Mouse (Mus musculus): Measurements from ENCODE around the gene Gck. TPM values are rescaled to one million over a fixed set of nuclear protein-coding genes. Genes with fewer than 3 reads are reported as not detected.

Gene Gck
- polyA plus RNA-seq, 1 experiment = 0.33 TPM

GRCm38 (mm10) chr11:5920323-5920960 lies 29.4 kb downstream of the Gck start:
- H3K27ac ChIP-seq (ENCODE audit: insufficient read depth, low read depth, low read length) = no peak overlapping the region
- 22% methylated on average over 17 of the region's 17 CpGs for WGBS
- TF ChIP-seq CTCF (IDR thresholded peaks at IDR 0.05; ENCODE audit: extremely low read depth, insufficient read length, insufficient replicate concordance, low read depth, low read length) = no peak
- TF ChIP-seq POLR2A (IDR thresholded peaks at IDR 0.05; ENCODE audit: low read depth, low read length) = no peak
- 0 out of 2 replicates have a peak, but pooled peaks cover 2% of the 10 kb centered on the region for H3K4me1 ChIP-seq (ENCODE audit: control insufficient read depth, insufficient read depth, insufficient read length, low read length)
- no peaks in the 10 kb centered on the region for H3K27me3 ChIP-seq (ENCODE audit: control insufficient read depth, insufficient read depth, low read length)
- H3K4me3 ChIP-seq (ENCODE audit: low read depth, low read length) = no peak overlapping the region
- H3K36me3 ChIP-seq (ENCODE audit: control insufficient read depth, insufficient read depth, low read length) = no peaks in the 10 kb centered on the region

DNA sequence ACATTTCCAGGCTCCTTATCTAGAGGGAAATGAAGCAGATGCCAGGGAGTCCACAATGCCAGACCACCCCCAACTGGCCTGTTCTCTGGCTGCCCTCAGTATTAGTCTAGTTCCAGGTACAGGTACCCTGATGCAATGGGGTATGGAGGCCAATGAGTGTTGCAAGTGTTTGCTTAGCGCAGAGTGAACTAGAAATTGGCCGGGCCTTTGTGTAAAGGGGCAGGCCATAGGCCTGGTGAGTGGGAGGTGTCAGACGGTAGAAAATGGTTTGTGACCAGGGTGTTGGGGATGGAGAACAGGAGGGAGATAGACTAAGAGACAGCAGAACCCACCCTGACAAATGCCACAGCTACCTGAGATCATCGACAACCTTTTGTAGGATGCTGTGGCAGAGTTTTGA lies 30.3 kb downstream of the Gck start:
- Histone ChIP-seq H3K36me3 (ENCODE audit: control insufficient read depth, insufficient read depth, low read length) (no peaks in the 10 kb centered on the region), H3K27ac (ENCODE audit: insufficient read depth, low read depth, low read length) (no peak overlapping the region), H3K27me3 (ENCODE audit: control insufficient read depth, insufficient read depth, low read length) (no peaks in the 10 kb centered on the region), H3K4me1 (ENCODE audit: control insufficient read depth, insufficient read depth, insufficient read length, low read length) (0 out of 2 replicates have a peak, but pooled peaks cover 2% of the 10 kb centered on the region), H3K4me3 (ENCODE audit: low read depth, low read length) (no peak overlapping the region)
- TF ChIP-seq CTCF (IDR thresholded peaks at IDR 0.05; ENCODE audit: extremely low read depth, insufficient read length, insufficient replicate concordance, low read depth, low read length) = no peak
- TF ChIP-seq POLR2A (IDR thresholded peaks at IDR 0.05; ENCODE audit: low read depth, low read length) = no peak
- WGBS = 91% methylated on average over 4 of the region's 4 CpGs

DNA sequence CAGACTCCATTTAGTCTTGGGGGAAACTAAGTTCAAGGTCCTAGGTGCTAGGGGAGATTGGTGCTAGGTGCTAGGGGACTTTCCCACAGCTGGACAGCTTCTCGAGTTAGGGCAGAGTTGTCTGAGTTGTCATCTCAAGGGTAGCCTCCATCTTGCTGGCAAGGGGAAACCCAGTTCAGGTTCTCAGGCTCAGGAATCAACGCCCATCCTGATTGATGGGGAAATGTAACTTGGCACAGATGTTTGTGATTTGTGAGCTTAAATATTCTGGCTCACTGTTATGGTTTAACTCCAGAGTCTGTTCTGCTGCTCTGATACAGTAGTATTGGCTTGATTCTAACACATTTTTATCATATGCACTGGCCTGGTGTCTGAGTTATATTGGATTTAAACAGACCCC lies 31.8 kb downstream of the Gck start:
- H3K4me1 ChIP-seq (ENCODE audit: control insufficient read depth, insufficient read depth, insufficient read length, low read length) = 0 out of 2 replicates have a peak, but pooled peaks cover 2% of the 10 kb centered on the region
- no peak overlapping the region for H3K27ac ChIP-seq (ENCODE audit: insufficient read depth, low read depth, low read length)
- no peaks in the 10 kb centered on the region for H3K36me3 ChIP-seq (ENCODE audit: control insufficient read depth, insufficient read depth, low read length)
- H3K27me3 ChIP-seq (ENCODE audit: control insufficient read depth, insufficient read depth, low read length) = no peaks in the 10 kb centered on the region
- WGBS = 65% methylated on average over 2 of the region's 2 CpGs
- H3K4me3 ChIP-seq (ENCODE audit: low read depth, low read length) = no peak overlapping the region
- TF ChIP-seq CTCF (IDR thresholded peaks at IDR 0.05; ENCODE audit: extremely low read depth, insufficient read length, insufficient replicate concordance, low read depth, low read length) (no peak), POLR2A (IDR thresholded peaks at IDR 0.05; ENCODE audit: low read depth, low read length) (no peak)

DNA sequence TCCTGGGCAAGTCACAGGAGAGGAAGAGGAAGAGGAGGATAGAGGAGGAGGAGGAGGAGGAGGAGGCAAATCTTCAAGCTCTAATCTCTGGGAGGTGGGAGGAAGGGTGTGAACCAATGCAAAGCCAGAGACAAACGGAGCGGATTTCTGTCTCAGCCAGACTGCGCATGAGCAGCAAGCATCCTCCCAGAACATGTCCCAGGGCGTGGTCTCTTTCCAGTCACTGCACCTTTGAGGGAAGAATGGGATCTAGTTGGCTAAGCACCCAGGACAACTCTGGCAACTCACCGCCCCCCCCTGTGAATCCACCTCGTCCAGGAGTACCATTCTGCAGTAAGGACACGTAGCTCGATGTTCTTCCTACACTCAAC lies 33.7 kb downstream of the Gck start:
- Histone ChIP-seq H3K36me3 (ENCODE audit: control insufficient read depth, insufficient read depth, low read length) (no peaks in the 10 kb centered on the region), H3K4me1 (ENCODE audit: control insufficient read depth, insufficient read depth, insufficient read length, low read length) (0 out of 2 replicates have a peak, but pooled peaks cover 2% of the 10 kb centered on the region), H3K4me3 (ENCODE audit: low read depth, low read length) (no peak overlapping the region), H3K27me3 (ENCODE audit: control insufficient read depth, insufficient read depth, low read length) (no peaks in the 10 kb centered on the region), H3K27ac (ENCODE audit: insufficient read depth, low read depth, low read length) (no peak overlapping the region)
- WGBS = 56% methylated on average over 8 of the region's 8 CpGs
- TF ChIP-seq CTCF (IDR thresholded peaks at IDR 0.05; ENCODE audit: extremely low read depth, insufficient read length, insufficient replicate concordance, low read depth, low read length) = no peak

DNA sequence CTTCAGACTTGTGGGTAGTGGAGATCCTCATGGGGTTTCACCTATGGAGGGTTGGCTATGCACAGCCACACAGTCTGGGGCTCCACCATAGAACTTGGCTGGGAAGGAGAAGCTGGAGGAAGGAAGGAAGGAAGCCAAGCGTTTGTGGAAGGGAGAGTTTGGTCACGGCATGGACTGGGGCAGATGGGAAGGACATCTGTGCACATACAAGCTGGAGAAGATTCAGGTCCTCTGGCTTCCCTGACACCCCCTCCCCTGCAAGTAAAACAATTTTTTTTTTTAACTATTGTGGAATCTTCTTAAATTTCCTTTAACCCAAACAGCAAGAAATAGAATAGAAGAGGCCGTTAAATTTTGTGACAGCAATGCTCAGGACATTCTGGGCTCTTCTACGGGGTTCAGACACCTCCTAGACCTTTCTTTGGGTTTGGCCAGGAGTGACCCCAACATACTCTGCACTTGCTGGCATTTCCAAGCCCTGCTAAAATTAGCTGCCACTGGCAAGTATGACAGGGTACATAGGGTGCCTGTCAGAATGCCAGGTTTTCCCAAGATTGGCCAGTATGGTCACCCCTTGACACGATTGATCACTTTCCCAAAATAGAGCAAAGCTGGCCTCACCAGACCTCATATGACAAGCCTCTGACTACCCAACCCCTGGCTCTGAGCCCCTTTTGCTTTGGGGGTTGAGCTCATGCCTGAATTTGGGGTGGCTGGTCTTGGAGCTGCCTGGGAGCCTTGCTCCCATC lies 34.3 kb downstream of the Gck start:
- TF ChIP-seq CTCF (IDR thresholded peaks at IDR 0.05; ENCODE audit: extremely low read depth, insufficient read length, insufficient replicate concordance, low read depth, low read length) (no peak), POLR2A (IDR thresholded peaks at IDR 0.05; ENCODE audit: low read depth, low read length) (no peak)
- H3K27ac ChIP-seq (ENCODE audit: insufficient read depth, low read depth, low read length) = no peak overlapping the region
- no peaks in the 10 kb centered on the region for H3K27me3 ChIP-seq (ENCODE audit: control insufficient read depth, insufficient read depth, low read length)
- H3K4me3 ChIP-seq (ENCODE audit: low read depth, low read length) = no peak overlapping the region
- no peaks in the 10 kb centered on the region for H3K36me3 ChIP-seq (ENCODE audit: control insufficient read depth, insufficient read depth, low read length)
- 62% methylated on average over 5 of the region's 5 CpGs for WGBS
- 0 out of 2 replicates have a peak, but pooled peaks cover 2% of the 10 kb centered on the region for H3K4me1 ChIP-seq (ENCODE audit: control insufficient read depth, insufficient read depth, insufficient read length, low read length)

DNA sequence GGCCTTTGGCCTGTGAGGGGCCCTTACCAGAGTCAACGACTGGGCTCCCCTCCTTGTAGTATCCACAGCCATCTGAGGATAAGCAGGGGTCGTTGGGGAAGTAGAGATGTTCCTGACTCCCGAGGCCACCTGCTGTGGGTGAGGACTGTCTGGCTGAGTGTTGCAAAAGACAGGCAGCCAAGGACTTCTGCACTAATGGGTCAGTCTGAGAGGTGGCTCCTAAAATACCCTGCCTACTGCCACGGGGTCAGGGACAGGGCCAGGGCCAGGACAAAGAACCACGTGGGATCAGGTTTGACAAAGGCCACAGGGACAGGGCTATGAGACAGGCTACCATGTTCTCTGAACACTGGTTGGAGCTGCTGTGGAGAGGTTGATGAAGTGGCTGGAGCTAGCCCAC lies 34.9 kb downstream of the Gck start:
- 50% methylated on average over 5 of the region's 5 CpGs for WGBS
- Histone ChIP-seq H3K27me3 (ENCODE audit: control insufficient read depth, insufficient read depth, low read length) (no peaks in the 10 kb centered on the region), H3K36me3 (ENCODE audit: control insufficient read depth, insufficient read depth, low read length) (no peaks in the 10 kb centered on the region), H3K4me1 (ENCODE audit: control insufficient read depth, insufficient read depth, insufficient read length, low read length) (no peaks in the 10 kb centered on the region), H3K4me3 (ENCODE audit: low read depth, low read length) (no peak overlapping the region), H3K27ac (ENCODE audit: insufficient read depth, low read depth, low read length) (no peak overlapping the region)
- TF ChIP-seq POLR2A (IDR thresholded peaks at IDR 0.05; ENCODE audit: low read depth, low read length) = no peak
- TF ChIP-seq CTCF (IDR thresholded peaks at IDR 0.05; ENCODE audit: extremely low read depth, insufficient read length, insufficient replicate concordance, low read depth, low read length) = no peak

GRCm38 (mm10) chr11:5913936-5914335 lies 35.9 kb downstream of the Gck start:
- no peaks in the 10 kb centered on the region for H3K27me3 ChIP-seq (ENCODE audit: control insufficient read depth, insufficient read depth, low read length)
- no peaks in the 10 kb centered on the region for H3K4me1 ChIP-seq (ENCODE audit: control insufficient read depth, insufficient read depth, insufficient read length, low read length)
- H3K4me3 ChIP-seq (ENCODE audit: low read depth, low read length) = no peak overlapping the region
- TF ChIP-seq POLR2A (IDR thresholded peaks at IDR 0.05; ENCODE audit: low read depth, low read length) (no peak), CTCF (IDR thresholded peaks at IDR 0.05; ENCODE audit: extremely low read depth, insufficient read length, insufficient replicate concordance, low read depth, low read length) (no peak)
- no peaks in the 10 kb centered on the region for H3K36me3 ChIP-seq (ENCODE audit: control insufficient read depth, insufficient read depth, low read length)
- no peak overlapping the region for H3K27ac ChIP-seq (ENCODE audit: insufficient read depth, low read depth, low read length)
- 81% methylated on average over 4 of the region's 4 CpGs for WGBS

All from small intestine, adult 2 months (tissue).